Mouse (Mus musculus) liver, embryonic 14.5 days (tissue): Measurements from ENCODE around the gene BC029722. TPM values are rescaled to one million over a fixed set of nuclear protein-coding genes. Genes with fewer than 3 reads are reported as not detected.

Experiments used
- ATAC-seq: fragments of 200-750 bp; cut with Nextera tagmentation; 2 replicates; pipeline ENCODE4 v1.8.0; 2017; ENCODE audit warnings: moderate number of reproducible peaks, mild to moderate bottlenecking, moderate library complexity; ENCODE audit not compliant: insufficient read depth
- DNase-seq, 3 experiments: peaks; one replicate each; pipeline ENCODE4 v3.0.0-alpha.2; 2012 to 2013; ENCODE audit warnings: low read depth in 3 of 3, low spot score in 3 of 3
- H3K27ac ChIP-seq: fragments of 300-500 bp; sonication (generic); 2 replicates; pipeline ENCODE4 v1.5.1; 2014; ENCODE audit warnings: moderate library complexity, mild to moderate bottlenecking, control low read depth, inconsistent platforms
- H3K27me3 ChIP-seq: fragments of 300-500 bp; sonication (generic); 2 replicates; pipeline ENCODE4 v1.6.1; 2014; ENCODE audit warnings: mild to moderate bottlenecking, low read length, moderate library complexity; ENCODE audit not compliant: control insufficient read depth, insufficient read depth
- H3K36me3 ChIP-seq: fragments of 300-500 bp; sonication (generic); replicated peaks from 2 replicates; pipeline ENCODE4 v1.6.1; 2014; ENCODE audit warnings: low read depth; ENCODE audit not compliant: control insufficient read depth, insufficient read depth
- H3K4me1 ChIP-seq, 2 experiments: fragments of 200-500 bp in 1 of 2; fragments of 300-500 bp in 1 of 2; sonication (generic) in 1 of 2; replicated peaks; 2 replicates each; pipeline ENCODE4 v1.6.1; 2012 to 2014; ENCODE audit warnings: antibody characterized with exemption in 1 of 2, inconsistent platforms in 1 of 2, low read length in 1 of 2; ENCODE audit not compliant: control insufficient read depth in 2 of 2, insufficient read depth in 2 of 2
- H3K4me2 ChIP-seq: fragments of 300-500 bp; sonication (generic); 2 replicates; pipeline ENCODE4 v1.6.1; 2014; ENCODE audit warnings: low read depth, mild to moderate bottlenecking, control low read depth, moderate library complexity
- H3K4me3 ChIP-seq, 2 experiments: fragments of 200-500 bp in 1 of 2; fragments of 300-500 bp in 1 of 2; sonication (generic) in 1 of 2; 2 replicates each; pipeline ENCODE4 v1.5.1; 2012 to 2014; ENCODE audit warnings: low read depth in 2 of 2, low read length in 2 of 2, mild to moderate bottlenecking in 2 of 2, control low read depth in 1 of 2, inconsistent platforms in 1 of 2, moderate library complexity in 1 of 2; ENCODE audit not compliant: insufficient read depth in 1 of 2
- H3K9ac ChIP-seq: fragments of 300-500 bp; sonication (generic); replicated peaks from 2 replicates; pipeline ENCODE4 v1.6.1; 2014; ENCODE audit warnings: mild to moderate bottlenecking, control low read depth, moderate library complexity
- H3K9me3 ChIP-seq: fragments of 300-500 bp; sonication (generic); 2 replicates; pipeline ENCODE4 v1.6.1; 2016; ENCODE audit warnings: low read length, mixed read lengths; ENCODE audit not compliant: control insufficient read depth
- CTCF ChIP-seq: IDR thresholded peaks from 2 replicates; pipeline ENCODE4 v1.5.1; 2016; ENCODE audit warnings: antibody characterized with exemption, low read depth, control low read depth
- EP300 ChIP-seq: IDR thresholded peaks from 2 replicates; pipeline ENCODE4 v1.6.1; 2016; ENCODE audit warnings: antibody characterized with exemption, low read depth
- WGBS: fragments of 180-500 bp; shearing (Covaris S2); extraction: QIAGEN DNeasy Blood & Tissue Kit; methylation state at CpG from one replicate; pipeline ENCODE4 v1.1.7; 2014; ENCODE audit not compliant: insufficient replicate concordance; 5-methylcytosine and 5-hydroxymethylcytosine counted together
- polyA plus RNA-seq, 2 experiments: library from polyadenylated mRNA; depleted of rRNA in 1 of 2; stranded (reverse) in 1 of 2; unstranded in 1 of 2; fragments of >200 nt; fragmentation: Nextera tagmentation in 1 of 2; extraction: Ambion mirVana in 1 of 2; gene quantifications; 2 replicates each; pipeline versions ENCODE4 v1.2.1 to v1.2.3; 2012 to 2014

Gene BC029722
- polyA plus RNA-seq, 2 experiments, result 2.6 to 3.7 TPM

- H3K4me2 ChIP-seq, result no peak overlapping the region
- ATAC-seq (no peak), DNase-seq (no peak)
- no peak overlapping the region for H3K27ac ChIP-seq
- H3K9me3 ChIP-seq, result no peaks in the 10 kb centered on the region
- TF ChIP-seq EP300 (no peak), CTCF (no peak)
- H3K27me3 ChIP-seq, result peaks cover 53% of the 10 kb centered on the region
- no peak overlapping the region for H3K4me3 ChIP-seq
- no peak overlapping the region for H3K9ac ChIP-seq
- 46% methylated on average over 4 of the region's 4 CpGs for WGBS
- H3K4me1 ChIP-seq, result no peaks in the 10 kb centered on the region
- no peaks in the 10 kb centered on the region for H3K36me3 ChIP-seq
Measured at GRCm38 (mm10) chr2:155773664-155774063, 45.6 kb downstream of the BC029722 start.

Other genes starting within 250 kb of the BC029722 start
- gene Gss, start 226.6 kb downstream of the BC029722 start, polyA plus RNA-seq (2012; rRNA removed), result 34.2 and 37.9 TPM in 2 replicates
- 64.6 and 69.5 TPM in 2 replicates for gene Gss, start 226.6 kb downstream of the BC029722 start, polyA plus RNA-seq (2014; fragmentation: Nextera tagmentation; extraction: Ambion mirVana)
- 1.7 and 3.0 TPM in 2 replicates for gene Myh7b, start 208.2 kb downstream of the BC029722 start, polyA plus RNA-seq (2012; rRNA removed)
- 1.5 and 1.6 TPM in 2 replicates for gene Myh7b, start 208.2 kb downstream of the BC029722 start, polyA plus RNA-seq (2014; fragmentation: Nextera tagmentation; extraction: Ambion mirVana)
- 37.3 and 37.7 TPM in 2 replicates for gene Trpc4ap, start 127.0 kb downstream of the BC029722 start, polyA plus RNA-seq (2012; rRNA removed)
- gene Trpc4ap, start 127.0 kb downstream of the BC029722 start, polyA plus RNA-seq (2014; fragmentation: Nextera tagmentation; extraction: Ambion mirVana), result 44.7 and 48.7 TPM in 2 replicates
- 12.0 and 13.9 TPM in 2 replicates for gene Edem2, start 90.0 kb downstream of the BC029722 start, polyA plus RNA-seq (2012; rRNA removed)
- 21.2 and 22.6 TPM in 2 replicates for gene Edem2, start 90.0 kb downstream of the BC029722 start, polyA plus RNA-seq (2014; fragmentation: Nextera tagmentation; extraction: Ambion mirVana)
- not detected in 2 replicates for gene Gm17581, start 83.6 kb downstream of the BC029722 start, polyA plus RNA-seq (2012; rRNA removed)
- not detected in 2 replicates for gene Gm17581, start 83.6 kb downstream of the BC029722 start, polyA plus RNA-seq (2014; fragmentation: Nextera tagmentation; extraction: Ambion mirVana)
- 0.56 and 0.93 TPM in 2 replicates for gene Procr, start 68.3 kb downstream of the BC029722 start, polyA plus RNA-seq (2012; rRNA removed)
- 0.56 and 0.74 TPM in 2 replicates for gene Procr, start 68.3 kb downstream of the BC029722 start, polyA plus RNA-seq (2014; fragmentation: Nextera tagmentation; extraction: Ambion mirVana)
- gene Mmp24, start 44.1 kb downstream of the BC029722 start, polyA plus RNA-seq (2012; rRNA removed), result 0.01 and 0.06 TPM in 2 replicates
- not detected in 2 replicates for gene Mmp24, start 44.1 kb downstream of the BC029722 start, polyA plus RNA-seq (2014; fragmentation: Nextera tagmentation; extraction: Ambion mirVana)
- gene Eif6, start 7.5 kb upstream of the BC029722 start, polyA plus RNA-seq (2012; rRNA removed), result 40.9 and 62.4 TPM in 2 replicates
- gene Eif6, start 7.5 kb upstream of the BC029722 start, polyA plus RNA-seq (2014; fragmentation: Nextera tagmentation; extraction: Ambion mirVana), result 128 TPM in 2 replicates
- not detected in 2 replicates for gene Fam83c, start 15.4 kb upstream of the BC029722 start, polyA plus RNA-seq (2012; rRNA removed)
- gene Fam83c, start 15.4 kb upstream of the BC029722 start, polyA plus RNA-seq (2014; fragmentation: Nextera tagmentation; extraction: Ambion mirVana), result 0.05 and 0.09 TPM in 2 replicates
- 10.5 and 17.4 TPM in 2 replicates for gene Uqcc1, start 110.9 kb upstream of the BC029722 start, polyA plus RNA-seq (2012; rRNA removed)
- gene Uqcc1, start 110.9 kb upstream of the BC029722 start, polyA plus RNA-seq (2014; fragmentation: Nextera tagmentation; extraction: Ambion mirVana), result 25.6 and 31.6 TPM in 2 replicates
- not detected in 2 replicates for gene Gm15557, start 121.3 kb upstream of the BC029722 start, polyA plus RNA-seq (2012; rRNA removed)
- not detected in 2 replicates for gene Gm15557, start 121.3 kb upstream of the BC029722 start, polyA plus RNA-seq (2014; fragmentation: Nextera tagmentation; extraction: Ambion mirVana)
- gene Gdf5, start 125.9 kb upstream of the BC029722 start, polyA plus RNA-seq (2012; rRNA removed), result 0.02 and 0.09 TPM in 2 replicates
- not detected in 2 replicates for gene Gdf5, start 125.9 kb upstream of the BC029722 start, polyA plus RNA-seq (2014; fragmentation: Nextera tagmentation; extraction: Ambion mirVana)
- gene Cep250, start 137.0 kb upstream of the BC029722 start, polyA plus RNA-seq (2012; rRNA removed), result 6.0 and 9.8 TPM in 2 replicates
- gene Cep250, start 137.0 kb upstream of the BC029722 start, polyA plus RNA-seq (2014; fragmentation: Nextera tagmentation; extraction: Ambion mirVana), result 7.4 and 9.3 TPM in 2 replicates
- 1.6 and 2.1 TPM in 2 replicates for gene 6430550D23Rik, start 188.6 kb upstream of the BC029722 start, polyA plus RNA-seq (2012; rRNA removed)
- gene 6430550D23Rik, start 188.6 kb upstream of the BC029722 start, polyA plus RNA-seq (2014; fragmentation: Nextera tagmentation; extraction: Ambion mirVana), result 0.41 and 1.9 TPM in 2 replicates
- gene Ergic3, start 188.6 kb upstream of the BC029722 start, polyA plus RNA-seq (2012; rRNA removed), result 72.8 and 90.2 TPM in 2 replicates
- 95.7 and 98.0 TPM in 2 replicates for gene Ergic3, start 188.6 kb upstream of the BC029722 start, polyA plus RNA-seq (2014; fragmentation: Nextera tagmentation; extraction: Ambion mirVana)
- 0.02 TPM in 1 of 2 replicates, not detected in the other for gene Fer1l4, start 233.5 kb upstream of the BC029722 start, polyA plus RNA-seq (2012; rRNA removed)
- not detected in 2 replicates for gene Fer1l4, start 233.5 kb upstream of the BC029722 start, polyA plus RNA-seq (2014; fragmentation: Nextera tagmentation; extraction: Ambion mirVana)
- 0.69 and 1.1 TPM in 2 replicates for gene Spag4, start 245.7 kb upstream of the BC029722 start, polyA plus RNA-seq (2012; rRNA removed)
- 0.49 and 1.2 TPM in 2 replicates for gene Spag4, start 245.7 kb upstream of the BC029722 start, polyA plus RNA-seq (2014; fragmentation: Nextera tagmentation; extraction: Ambion mirVana)